Mouse (Mus musculus): ENCODE measurements at regions not wholly inside any gene's neighbourhood (a gene's known extent, or its start where the extent isn't known, plus 50 kb on each side); places are given as distances from the start of the nearest gene placed in this dataset.
A peak's percentile ranks its signal among the peaks of the same experiment; 100 is the strongest.

DNA sequence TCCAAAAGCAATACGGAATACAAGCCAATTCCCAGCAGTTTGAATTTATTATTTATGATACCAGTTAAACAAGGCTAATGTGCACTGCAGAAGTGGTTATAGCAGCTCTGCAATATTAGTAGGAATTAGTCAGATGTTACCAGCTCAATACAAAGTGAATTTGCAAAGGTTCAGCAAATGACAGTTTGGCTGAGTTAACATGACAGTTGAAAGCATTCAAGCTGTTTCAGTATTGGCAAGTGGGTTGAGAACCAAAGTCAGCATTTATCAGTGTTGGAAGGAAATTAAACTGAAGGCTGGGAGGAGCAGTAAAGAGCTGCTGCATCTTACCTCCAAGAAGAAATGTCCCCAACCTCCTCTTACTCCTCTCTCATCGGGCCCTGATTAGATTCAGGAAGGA, 1631.7 kb upstream of the Flrt2 start:
- H3K27ac ChIP-seq (replicated peaks; ENCODE audit: low read depth, low read length) = no peak overlapping the region
- H3K9me3 ChIP-seq (ENCODE audit: control insufficient read depth, low read length) = no peaks in the 10 kb centered on the region
- H3K4me2 ChIP-seq (ENCODE audit: low read depth, severe bottlenecking) = no peak overlapping the region
- H3K27me3 ChIP-seq (ENCODE audit: control insufficient read depth, insufficient read depth, low read length) = no peaks in the 10 kb centered on the region
- H3K4me3 ChIP-seq (ENCODE audit: low read depth, low read length) = no peak overlapping the region
- WGBS = 94% methylated on average over 2 of the region's 2 CpGs
- H3K4me1 ChIP-seq (ENCODE audit: control insufficient read depth, insufficient read depth, low read length) = no peaks in the 10 kb centered on the region
- DNase-seq (ENCODE audit: low spot score) = no peak
- H3K36me3 ChIP-seq (ENCODE audit: control insufficient read depth, insufficient read depth, low read length) = no peaks in the 10 kb centered on the region
- ATAC-seq (ENCODE audit: insufficient number of reproducible peaks, low FRiP score, low TSS enrichment, low read depth) = no peak
- no peak overlapping the region for H3K9ac ChIP-seq (ENCODE audit: low read length)

DNA sequence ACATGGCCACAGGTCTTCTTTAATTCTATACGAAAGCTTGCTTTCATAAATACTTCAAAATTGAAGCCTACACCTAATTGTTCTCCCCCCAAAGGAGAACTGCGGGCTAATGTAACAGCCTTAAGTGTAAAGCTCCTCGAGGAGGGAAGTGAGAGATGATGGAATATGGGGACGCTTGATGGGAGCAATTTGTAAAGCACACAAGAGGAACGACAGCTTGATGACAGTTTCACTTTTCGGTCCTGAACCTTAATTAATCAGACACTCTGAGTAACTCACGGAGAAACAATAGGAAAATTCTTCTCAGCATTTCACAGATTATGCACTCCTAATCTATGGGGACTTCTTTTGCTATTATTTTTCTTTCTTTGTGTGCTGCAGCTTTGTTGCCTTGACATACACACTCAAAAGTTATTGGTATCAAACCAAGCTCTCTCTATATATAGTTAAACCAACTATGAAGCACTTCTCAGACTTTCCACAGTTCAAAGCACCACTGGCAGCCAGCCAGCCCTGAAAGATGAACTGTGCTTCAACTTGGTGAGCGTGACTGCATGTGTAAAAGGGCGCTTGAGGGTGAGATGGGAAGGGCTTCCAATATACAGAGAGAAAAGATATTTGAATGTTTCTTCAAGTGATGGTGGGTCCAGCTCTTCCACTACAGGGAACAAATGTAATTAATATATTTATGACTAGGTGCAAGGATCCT, 1625.4 kb upstream of the Flrt2 start:
- Histone ChIP-seq H3K4me1 (ENCODE audit: control insufficient read depth, insufficient read depth, low read length) (no peaks in the 10 kb centered on the region), H3K27ac (replicated peaks; ENCODE audit: low read depth, low read length) (no peak overlapping the region), H3K36me3 (ENCODE audit: control insufficient read depth, insufficient read depth, low read length) (no peaks in the 10 kb centered on the region), H3K4me3 (ENCODE audit: low read depth, low read length) (no peak overlapping the region), H3K27me3 (ENCODE audit: control insufficient read depth, insufficient read depth, low read length) (no peaks in the 10 kb centered on the region), H3K9ac (ENCODE audit: low read length) (no peak overlapping the region), H3K4me2 (ENCODE audit: low read depth, severe bottlenecking) (no peak overlapping the region), H3K9me3 (ENCODE audit: control insufficient read depth, low read length) (no peaks in the 10 kb centered on the region)
- 46% methylated on average over 9 of the region's 9 CpGs for WGBS
- DNase-seq (ENCODE audit: low spot score) = peak; percentile 30
- ATAC-seq (ENCODE audit: insufficient number of reproducible peaks, low FRiP score, low TSS enrichment, low read depth) = no peak

- no peak overlapping the region for H3K4me3 ChIP-seq (ENCODE audit: low read depth, low read length)
- no peaks in the 10 kb centered on the region for H3K9me3 ChIP-seq (ENCODE audit: control insufficient read depth, low read length)
- ATAC-seq (ENCODE audit: insufficient number of reproducible peaks, low FRiP score, low TSS enrichment, low read depth) (no peak; the same call in 1 of the 2 replicates), DNase-seq (ENCODE audit: low spot score) (no peak)
- no peak overlapping the region for H3K4me2 ChIP-seq (ENCODE audit: low read depth, severe bottlenecking)
- no peaks in the 10 kb centered on the region for H3K27me3 ChIP-seq (ENCODE audit: control insufficient read depth, insufficient read depth, low read length)
- H3K27ac ChIP-seq (replicated peaks; ENCODE audit: low read depth, low read length) = no peak overlapping the region
- H3K36me3 ChIP-seq (ENCODE audit: control insufficient read depth, insufficient read depth, low read length) = no peaks in the 10 kb centered on the region
- H3K4me1 ChIP-seq (ENCODE audit: control insufficient read depth, insufficient read depth, low read length) = no peaks in the 10 kb centered on the region
- 67% methylated on average over 2 of the region's 2 CpGs for WGBS
- no peak overlapping the region for H3K9ac ChIP-seq (ENCODE audit: low read length)
Observed at GRCm38 (mm10) chr12:94070940-94071505, 1621.0 kb upstream of the Flrt2 start.

- H3K36me3 ChIP-seq (ENCODE audit: control insufficient read depth, insufficient read depth, low read length) = no peaks in the 10 kb centered on the region
- ATAC-seq (ENCODE audit: insufficient number of reproducible peaks, low FRiP score, low TSS enrichment, low read depth) = no peak
- no peaks in the 10 kb centered on the region for H3K4me1 ChIP-seq (ENCODE audit: control insufficient read depth, insufficient read depth, low read length)
- WGBS = 64% methylated on average over 1 of the region's 1 CpGs
- no peak overlapping the region for H3K4me3 ChIP-seq (ENCODE audit: low read depth, low read length)
- DNase-seq (ENCODE audit: low spot score) = no peak
- H3K9ac ChIP-seq (ENCODE audit: low read length) = no peak overlapping the region
- no peak overlapping the region for H3K4me2 ChIP-seq (ENCODE audit: low read depth, severe bottlenecking)
- H3K27me3 ChIP-seq (ENCODE audit: control insufficient read depth, insufficient read depth, low read length) = no peaks in the 10 kb centered on the region
- H3K9me3 ChIP-seq (ENCODE audit: control insufficient read depth, low read length) = no peaks in the 10 kb centered on the region
- no peak overlapping the region for H3K27ac ChIP-seq (replicated peaks; ENCODE audit: low read depth, low read length)
Observed at GRCm38 (mm10) chr12:94105582-94106162, 1586.4 kb upstream of the Flrt2 start.

GRCm38 (mm10) chr12:94150143-94150542, 1541.9 kb upstream of the Flrt2 start:
- ATAC-seq (ENCODE audit: insufficient number of reproducible peaks, low FRiP score, low TSS enrichment, low read depth) (no peak), DNase-seq (ENCODE audit: low spot score) (no peak)
- Histone ChIP-seq H3K27me3 (ENCODE audit: control insufficient read depth, insufficient read depth, low read length) (no peaks in the 10 kb centered on the region), H3K27ac (replicated peaks; ENCODE audit: low read depth, low read length) (no peak overlapping the region), H3K9ac (ENCODE audit: low read length) (no peak overlapping the region), H3K4me2 (ENCODE audit: low read depth, severe bottlenecking) (no peak overlapping the region), H3K4me3 (ENCODE audit: low read depth, low read length) (no peak overlapping the region), H3K9me3 (ENCODE audit: control insufficient read depth, low read length) (no peaks in the 10 kb centered on the region), H3K36me3 (ENCODE audit: control insufficient read depth, insufficient read depth, low read length) (no peaks in the 10 kb centered on the region), H3K4me1 (ENCODE audit: control insufficient read depth, insufficient read depth, low read length) (no peaks in the 10 kb centered on the region)
- WGBS = 80% methylated on average over 5 of the region's 5 CpGs

- no peak for DNase-seq (ENCODE audit: low spot score)
- Histone ChIP-seq H3K36me3 (ENCODE audit: control insufficient read depth, insufficient read depth, low read length) (no peaks in the 10 kb centered on the region), H3K27me3 (ENCODE audit: control insufficient read depth, insufficient read depth, low read length) (no peaks in the 10 kb centered on the region), H3K4me1 (ENCODE audit: control insufficient read depth, insufficient read depth, low read length) (peaks cover 2% of the 10 kb centered on the region; the same call in 1 of the 2 replicates), H3K9me3 (ENCODE audit: control insufficient read depth, low read length) (no peaks in the 10 kb centered on the region), H3K4me3 (ENCODE audit: low read depth, low read length) (no peak overlapping the region), H3K27ac (replicated peaks; ENCODE audit: low read depth, low read length) (no peak overlapping the region), H3K4me2 (ENCODE audit: low read depth, severe bottlenecking) (no peak overlapping the region), H3K9ac (ENCODE audit: low read length) (no peak overlapping the region)
- WGBS = 57% methylated on average over 12 of the region's 12 CpGs
- ATAC-seq (ENCODE audit: insufficient number of reproducible peaks, low FRiP score, low TSS enrichment, low read depth) = peak; percentile 44; the same call in 1 of the 2 replicates
Observed at GRCm38 (mm10) chr12:94155110-94155858, 1536.7 kb upstream of the Flrt2 start.

GRCm38 (mm10) chr12:94182358-94182757, 1509.7 kb upstream of the Flrt2 start:
- DNase-seq (ENCODE audit: low spot score) = no peak
- 47% methylated on average over 1 of the region's 1 CpGs for WGBS
- H3K4me1 ChIP-seq (ENCODE audit: control insufficient read depth, insufficient read depth, low read length) = no peaks in the 10 kb centered on the region
- H3K4me2 ChIP-seq (ENCODE audit: low read depth, severe bottlenecking) = no peak overlapping the region
- no peak overlapping the region for H3K4me3 ChIP-seq (ENCODE audit: low read depth, low read length)
- H3K27me3 ChIP-seq (ENCODE audit: control insufficient read depth, insufficient read depth, low read length) = no peaks in the 10 kb centered on the region
- no peak overlapping the region for H3K27ac ChIP-seq (replicated peaks; ENCODE audit: low read depth, low read length)
- no peaks in the 10 kb centered on the region for H3K36me3 ChIP-seq (ENCODE audit: control insufficient read depth, insufficient read depth, low read length)
- H3K9ac ChIP-seq (ENCODE audit: low read length) = no peak overlapping the region
- no peak for ATAC-seq (ENCODE audit: insufficient number of reproducible peaks, low FRiP score, low TSS enrichment, low read depth)
- no peaks in the 10 kb centered on the region for H3K9me3 ChIP-seq (ENCODE audit: control insufficient read depth, low read length)

GRCm38 (mm10) chr12:94190620-94191081, 1501.4 kb upstream of the Flrt2 start:
- Histone ChIP-seq H3K27me3 (ENCODE audit: control insufficient read depth, insufficient read depth, low read length) (no peaks in the 10 kb centered on the region), H3K9me3 (ENCODE audit: control insufficient read depth, low read length) (no peaks in the 10 kb centered on the region), H3K36me3 (ENCODE audit: control insufficient read depth, insufficient read depth, low read length) (no peaks in the 10 kb centered on the region), H3K9ac (ENCODE audit: low read length) (no peak overlapping the region; the same call in 1 of the 2 replicates), H3K4me2 (ENCODE audit: low read depth, severe bottlenecking) (no peak overlapping the region), H3K4me3 (ENCODE audit: low read depth, low read length) (no peak overlapping the region), H3K4me1 (ENCODE audit: control insufficient read depth, insufficient read depth, low read length) (no peaks in the 10 kb centered on the region), H3K27ac (replicated peaks; ENCODE audit: low read depth, low read length) (no peak overlapping the region)
- WGBS = 68% methylated on average over 4 of the region's 4 CpGs
- ATAC-seq (ENCODE audit: insufficient number of reproducible peaks, low FRiP score, low TSS enrichment, low read depth) = no peak
- peak; percentile 33 for DNase-seq (ENCODE audit: low spot score)
